Mouse (Mus musculus): ENCODE measurements at regions not wholly inside any gene's neighbourhood (a gene's known extent, or its start where the extent isn't known, plus 50 kb on each side); places are given as distances from the start of the nearest gene placed in this dataset.

GRCm38 (mm10) chr4:82092296-82093230 lies 613.0 kb downstream of the Nfib start:
- no peak for DNase-seq (ENCODE audit: low read depth, low spot score)

- no peak for DNase-seq (ENCODE audit: low read depth, low spot score)
Observed at GRCm38 (mm10) chr4:82089657-82090056, 615.9 kb downstream of the Nfib start.

GRCm38 (mm10) chr4:82083519-82083918 lies 622.0 kb downstream of the Nfib start:
- no peak for DNase-seq (ENCODE audit: low read depth, low spot score)

GRCm38 (mm10) chr4:82068050-82068449 lies 625.4 kb upstream of the Mpdz start:
- no peak for DNase-seq (ENCODE audit: low read depth, low spot score)

- DNase-seq (ENCODE audit: low read depth, low spot score), result no peak
Observed at GRCm38 (mm10) chr4:82065641-82066358, 623.2 kb upstream of the Mpdz start.

- DNase-seq (ENCODE audit: low read depth, low spot score), result no peak
Observed at GRCm38 (mm10) chr4:82062726-82063125, 620.1 kb upstream of the Mpdz start.

- no peak for DNase-seq (ENCODE audit: low read depth, low spot score)
Observed at GRCm38 (mm10) chr4:82056671-82057070, 614.1 kb upstream of the Mpdz start.

GRCm38 (mm10) chr4:82048171-82048570 lies 605.6 kb upstream of the Mpdz start:
- no peak for DNase-seq (ENCODE audit: low read depth, low spot score)

GRCm38 (mm10) chr4:82037473-82037872 lies 594.9 kb upstream of the Mpdz start:
- no peak for DNase-seq (ENCODE audit: low read depth, low spot score)

GRCm38 (mm10) chr4:82035074-82035703 lies 592.6 kb upstream of the Mpdz start:
- DNase-seq (ENCODE audit: low read depth, low spot score), result no peak

GRCm38 (mm10) chr4:82029237-82029636 lies 586.6 kb upstream of the Mpdz start:
- no peak for DNase-seq (ENCODE audit: low read depth, low spot score)

GRCm38 (mm10) chr4:82027447-82027881 lies 584.8 kb upstream of the Mpdz start:
- no peak for DNase-seq (ENCODE audit: low read depth, low spot score)

- no peak for DNase-seq (ENCODE audit: low read depth, low spot score)
Observed at GRCm38 (mm10) chr4:82001406-82001732, 558.8 kb upstream of the Mpdz start.

GRCm38 (mm10) chr4:82000590-82001405 lies 558.2 kb upstream of the Mpdz start:
- no peak for DNase-seq (ENCODE audit: low read depth, low spot score)

- no peak for DNase-seq (ENCODE audit: low read depth, low spot score)
Observed at GRCm38 (mm10) chr4:81999654-82000314, 557.2 kb upstream of the Mpdz start.

GRCm38 (mm10) chr4:81999093-81999492 lies 556.5 kb upstream of the Mpdz start:
- DNase-seq (ENCODE audit: low read depth, low spot score), result no peak

GRCm38 (mm10) chr4:81996445-81996844 lies 553.8 kb upstream of the Mpdz start:
- DNase-seq (ENCODE audit: low read depth, low spot score), result no peak

GRCm38 (mm10) chr4:81995243-81995642 lies 552.6 kb upstream of the Mpdz start:
- DNase-seq (ENCODE audit: low read depth, low spot score), result no peak

- no peak for DNase-seq (ENCODE audit: low read depth, low spot score)
Observed at GRCm38 (mm10) chr4:81988796-81989195, 546.2 kb upstream of the Mpdz start.

- no peak for DNase-seq (ENCODE audit: low read depth, low spot score)
Observed at GRCm38 (mm10) chr4:81986616-81987015, 544.0 kb upstream of the Mpdz start.

- no peak for DNase-seq (ENCODE audit: low read depth, low spot score)
Observed at GRCm38 (mm10) chr4:81981811-81982210, 539.2 kb upstream of the Mpdz start.

All from brain, embryonic 18.5 days (tissue).